16 mouse cellular contexts compared by ENCODE assay signal in the genomic region with DNA sequence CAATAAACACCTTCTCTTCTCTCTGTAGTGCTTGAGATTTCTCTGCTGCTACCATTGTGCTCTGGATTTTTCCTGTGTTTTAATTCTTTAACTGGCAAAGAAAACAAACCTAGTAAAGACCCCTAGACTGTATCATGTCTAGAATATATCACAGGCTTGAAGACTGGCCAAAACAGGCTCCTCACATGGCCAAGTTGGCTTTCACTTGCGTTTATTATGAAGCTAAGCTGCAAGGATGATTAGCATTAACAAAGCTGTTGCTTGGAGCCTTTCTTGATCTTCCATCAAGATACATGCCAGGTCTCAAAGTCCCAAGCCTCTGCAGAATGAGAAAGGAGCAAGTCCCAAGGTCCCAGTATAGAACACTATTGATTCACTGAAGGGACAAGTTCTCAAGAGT.
DNase-seq lines count a peak whose midpoint lies in the region; ATAC-seq and TF ChIP-seq lines count a peak whose summit lies in the region.
"Had no signal": no experiment of that assay in that cellular context is flagged by ENCODE, and none has a peak within 500 bp of the region (broad histone marks: within the 10 kb centered on the region; RNA-seq: fewer than 3 reads in every experiment).

No protein-coding gene starts in this region.

- no peak overlapping the region for H3K4me2 ChIP-seq in forebrain, embryonic 14.5 days (ENCODE audit: low read length)
- no peak overlapping the region for H3K4me2 ChIP-seq in forebrain, embryonic 15.5 days (replicated peaks)
- H3K4me2 ChIP-seq in hindbrain, postnatal 0 days (ENCODE audit: low read depth, low read length) = no peak overlapping the region
- no peak overlapping the region for H3K4me2 ChIP-seq in hindbrain, embryonic 12.5 days (replicated peaks)
- no peak overlapping the region for H3K4me2 ChIP-seq in midbrain, postnatal 0 days (ENCODE audit: low read depth, low read length, poor library complexity, severe bottlenecking)
- H3K4me2 ChIP-seq in midbrain, embryonic 13.5 days (replicated peaks) = no peak overlapping the region
- H3K4me2 ChIP-seq: embryonic facial prominence, embryonic 13.5 days had no signal

- no peaks in the 10 kb centered on the region for H3K9me3 ChIP-seq in forebrain, embryonic 14.5 days (replicated peaks; ENCODE audit: control insufficient read depth, low read length)
- no peaks in the 10 kb centered on the region for H3K9me3 ChIP-seq in forebrain, embryonic 15.5 days
- no peaks in the 10 kb centered on the region for H3K9me3 ChIP-seq in hindbrain, postnatal 0 days (ENCODE audit: low read length)
- no peaks in the 10 kb centered on the region for H3K9me3 ChIP-seq in hindbrain, embryonic 12.5 days (replicated peaks)
- no peaks in the 10 kb centered on the region for H3K9me3 ChIP-seq in midbrain, postnatal 0 days (ENCODE audit: low read length)
- H3K9me3 ChIP-seq in midbrain, embryonic 13.5 days = no peaks in the 10 kb centered on the region
- H3K9me3 ChIP-seq: embryonic facial prominence, embryonic 13.5 days had no signal

- no peak overlapping the region for H3K9ac ChIP-seq in forebrain, embryonic 14.5 days (ENCODE audit: low read length)
- no peak overlapping the region for H3K9ac ChIP-seq in forebrain, embryonic 15.5 days (replicated peaks)
- no peak overlapping the region for H3K9ac ChIP-seq in hindbrain, postnatal 0 days (replicated peaks; ENCODE audit: low read length)
- H3K9ac ChIP-seq in hindbrain, embryonic 12.5 days = no peak overlapping the region
- H3K9ac ChIP-seq in midbrain, postnatal 0 days (replicated peaks; ENCODE audit: low read length, poor library complexity, severe bottlenecking) = no peak overlapping the region
- H3K9ac ChIP-seq in midbrain, embryonic 13.5 days (replicated peaks) = no peak overlapping the region
- H3K9ac ChIP-seq: embryonic facial prominence, embryonic 13.5 days had no signal

- no peak overlapping the region for H3K4me3 ChIP-seq in forebrain, embryonic 14.5 days (ENCODE audit: low read depth, low read length)
- H3K4me3 ChIP-seq in forebrain, embryonic 15.5 days = no peak overlapping the region
- no peak overlapping the region for H3K4me3 ChIP-seq in hindbrain, postnatal 0 days (ENCODE audit: low read length)
- no peak overlapping the region for H3K4me3 ChIP-seq in hindbrain, embryonic 12.5 days
- no peak overlapping the region for H3K4me3 ChIP-seq in midbrain, postnatal 0 days (ENCODE audit: low read depth, low read length)
- H3K4me3 ChIP-seq in midbrain, embryonic 13.5 days (replicated peaks) = no peak overlapping the region
- H3K4me3 ChIP-seq: embryonic facial prominence, embryonic 13.5 days had no signal

- no peaks in the 10 kb centered on the region for H3K27me3 ChIP-seq in forebrain, embryonic 14.5 days (replicated peaks; ENCODE audit: control insufficient read depth, insufficient read depth, low read length)
- no peaks in the 10 kb centered on the region for H3K27me3 ChIP-seq in forebrain, embryonic 15.5 days
- no peaks in the 10 kb centered on the region for H3K27me3 ChIP-seq in hindbrain, postnatal 0 days (ENCODE audit: insufficient read depth, low read length)
- H3K27me3 ChIP-seq in hindbrain, embryonic 12.5 days = no peaks in the 10 kb centered on the region
- H3K27me3 ChIP-seq in midbrain, postnatal 0 days (ENCODE audit: insufficient read depth, low read length) = no peaks in the 10 kb centered on the region
- no peaks in the 10 kb centered on the region for H3K27me3 ChIP-seq in midbrain, embryonic 13.5 days

- peaks cover 2% of the 10 kb centered on the region; the same call in 1 of the 2 replicates for H3K4me1 ChIP-seq in forebrain, embryonic 14.5 days (ENCODE audit: control insufficient read depth, insufficient read depth, low read length)
- peaks cover 21% of the 10 kb centered on the region for H3K4me1 ChIP-seq in forebrain, embryonic 15.5 days
- no peaks in the 10 kb centered on the region for H3K4me1 ChIP-seq in hindbrain, postnatal 0 days (ENCODE audit: insufficient read depth, low read length)
- H3K4me1 ChIP-seq in hindbrain, embryonic 12.5 days = peaks cover 6% of the 10 kb centered on the region; the same call in 1 of the 2 replicates
- H3K4me1 ChIP-seq in midbrain, postnatal 0 days (ENCODE audit: insufficient read depth, low read length) = no peaks in the 10 kb centered on the region
- H3K4me1 ChIP-seq in midbrain, embryonic 13.5 days (replicated peaks) = peaks cover 6% of the 10 kb centered on the region; the same call in 1 of the 2 replicates

- DNase-seq in forebrain, embryonic 14.5 days (ENCODE audit: low spot score) = peak; percentile 57
- peak; percentile 35 for DNase-seq in hindbrain, postnatal 0 days (ENCODE audit: low spot score)
- DNase-seq in midbrain, postnatal 0 days (ENCODE audit: low spot score) = peak; percentile 33
- DNase-seq in heart, postnatal 10 days = no peak
- DNase-seq: adrenal gland, adult 2 months; adrenal gland, postnatal 10 days; adrenal gland, postnatal 25 days; cerebellum, adult 11-12 months; cerebellum, adult 2 months; cerebellum, adult 9-10 months; cerebellum, postnatal 25 days had no signal

- no peak for TF ChIP-seq CTCF in hindbrain, postnatal 0 days (IDR thresholded peaks at IDR 0.05; ENCODE audit: low read depth)
- TF ChIP-seq CTCF in midbrain, postnatal 0 days (IDR thresholded peaks at IDR 0.05) = no peak

- H3K36me3 ChIP-seq in forebrain, embryonic 14.5 days (ENCODE audit: control insufficient read depth, insufficient read depth, low read length) = no peaks in the 10 kb centered on the region
- no peaks in the 10 kb centered on the region for H3K36me3 ChIP-seq in forebrain, embryonic 15.5 days
- no peaks in the 10 kb centered on the region for H3K36me3 ChIP-seq in hindbrain, postnatal 0 days (ENCODE audit: insufficient read depth, low read length)
- no peaks in the 10 kb centered on the region for H3K36me3 ChIP-seq in hindbrain, embryonic 12.5 days
- H3K36me3 ChIP-seq in midbrain, postnatal 0 days (ENCODE audit: insufficient read depth, low read length) = no peaks in the 10 kb centered on the region
- no peaks in the 10 kb centered on the region for H3K36me3 ChIP-seq in midbrain, embryonic 13.5 days
- H3K36me3 ChIP-seq: embryonic facial prominence, embryonic 13.5 days had no signal

- no peak overlapping the region for H3K27ac ChIP-seq in forebrain, embryonic 14.5 days (ENCODE audit: low read depth, low read length)
- H3K27ac ChIP-seq in forebrain, embryonic 15.5 days (replicated peaks) = no peak overlapping the region
- no peak overlapping the region for H3K27ac ChIP-seq in hindbrain, postnatal 0 days
- no peak overlapping the region for H3K27ac ChIP-seq in hindbrain, embryonic 12.5 days
- H3K27ac ChIP-seq in midbrain, postnatal 0 days (ENCODE audit: low read depth, low read length) = no peak overlapping the region
- H3K27ac ChIP-seq in midbrain, embryonic 13.5 days = no peak overlapping the region
- H3K27ac ChIP-seq: embryonic facial prominence, embryonic 13.5 days had no signal

- intact Hi-C loops in heart, postnatal 10 days (cut with DNase I) = no loop called here

- WGBS in forebrain, embryonic 14.5 days = 60% methylated on average over 1 of the region's 1 CpGs
- WGBS in forebrain, embryonic 15.5 days = 45% methylated on average over 1 of the region's 1 CpGs
- 47% methylated on average over 1 of the region's 1 CpGs for WGBS in hindbrain, postnatal 0 days
- 79% methylated on average over 1 of the region's 1 CpGs for WGBS in hindbrain, embryonic 12.5 days
- 63% methylated on average over 1 of the region's 1 CpGs for WGBS in midbrain, postnatal 0 days
- 70% methylated on average over 1 of the region's 1 CpGs for WGBS in midbrain, embryonic 13.5 days

- ATAC-seq in forebrain, embryonic 14.5 days = no peak
- ATAC-seq in forebrain, embryonic 15.5 days (replicated peaks) = no peak
- no peak for ATAC-seq in hindbrain, postnatal 0 days
- ATAC-seq in hindbrain, embryonic 12.5 days (ENCODE audit: low FRiP score) = no peak
- ATAC-seq in midbrain, postnatal 0 days (ENCODE audit: low FRiP score) = no peak
- no peak for ATAC-seq in midbrain, embryonic 13.5 days
- ATAC-seq: forebrain, embryonic 16.5 days had no signal

Comparison
In these comparisons a context has a peak if more than half of its experiments do, and no peak if none do; other contexts are left out.
1. DNase-seq: peak in forebrain, embryonic 14.5 days (single experiment), hindbrain, postnatal 0 days (single experiment) and midbrain, postnatal 0 days (single experiment); none in heart, postnatal 10 days (0 of 2).